Mouse (Mus musculus) E14TG2a.4 (cell line): Measurements from ENCODE around the gene A730009L09Rik.

Experiments used
- CTCF ChIP-seq: conservative IDR thresholded peaks from 2 replicates; pipeline ENCODE4 v1.5.1; 2014; ENCODE audit warnings: low read length
- NANOG ChIP-seq: IDR thresholded peaks from 2 replicates; pipeline ENCODE4 v1.6.1; 2014; ENCODE audit warnings: borderline replicate concordance, low read length, mixed read lengths
- POU5F1 ChIP-seq: IDR thresholded peaks from 2 replicates; pipeline ENCODE4 v1.6.1; 2014; ENCODE audit warnings: low read length, borderline replicate concordance

DNA sequence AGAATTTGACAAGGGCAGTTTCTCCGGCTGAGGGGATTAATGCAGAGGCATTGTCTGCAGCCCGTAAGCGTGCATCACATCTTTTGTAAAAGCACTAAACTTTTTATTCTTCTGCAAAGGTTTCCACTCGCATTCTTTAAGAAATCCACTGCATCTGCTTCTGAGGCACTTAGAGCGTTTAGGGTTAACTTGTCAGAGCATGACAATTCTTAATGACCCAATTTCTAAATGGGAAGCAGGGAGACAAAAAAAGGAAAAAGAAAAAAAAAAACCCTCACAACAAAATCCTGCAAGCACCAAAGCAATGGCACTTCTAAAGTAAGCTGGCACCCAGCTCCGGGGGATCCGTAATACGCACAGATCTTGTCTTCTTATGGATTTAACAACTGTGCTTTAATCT lies at the start of gene A730009L09Rik:
- TF ChIP-seq CTCF (no peak), POU5F1 (no peak), NANOG (no peak)
